Mouse (Mus musculus) stomach, adult 2 months (tissue): ENCODE measurements around the gene Cnksr1. TPM values are rescaled to one million over a fixed set of nuclear protein-coding genes. Genes with fewer than 3 reads are reported as not detected.

Experiments
- polyA plus RNA-seq: library from polyadenylated mRNA; depleted of rRNA; stranded (reverse); fragments of >200 nt; gene quantifications from 2 replicates; pipeline ENCODE4 v1.2.3, GENCODE M21; 2012; rRNA removed

Cnksr1 gene
- polyA plus RNA-seq, result 12.0 TPM in 2 replicates

DNA sequence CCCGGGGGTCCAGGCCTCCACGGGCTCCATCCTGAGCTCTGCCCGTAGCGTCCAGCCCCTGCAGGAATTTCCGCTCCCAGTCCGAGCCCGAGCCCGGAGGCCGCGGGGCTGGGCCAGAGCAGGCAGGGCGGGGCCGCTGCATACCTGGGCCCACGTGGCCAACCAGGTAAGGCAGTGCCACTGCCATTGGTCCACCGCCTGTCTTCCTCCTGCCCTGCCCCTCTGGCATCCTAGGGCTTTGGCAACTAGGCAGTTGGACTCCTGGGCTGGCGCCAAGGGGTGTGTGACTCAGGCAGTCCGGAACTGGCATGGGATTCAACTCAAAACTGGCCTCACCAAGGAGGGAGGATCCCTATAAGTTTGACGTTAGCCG lies at the start of gene Cnksr1:
Cnksr1 (minus strand) TSS at position 121 of the 373 bp plus-strand sequence.

DNA sequence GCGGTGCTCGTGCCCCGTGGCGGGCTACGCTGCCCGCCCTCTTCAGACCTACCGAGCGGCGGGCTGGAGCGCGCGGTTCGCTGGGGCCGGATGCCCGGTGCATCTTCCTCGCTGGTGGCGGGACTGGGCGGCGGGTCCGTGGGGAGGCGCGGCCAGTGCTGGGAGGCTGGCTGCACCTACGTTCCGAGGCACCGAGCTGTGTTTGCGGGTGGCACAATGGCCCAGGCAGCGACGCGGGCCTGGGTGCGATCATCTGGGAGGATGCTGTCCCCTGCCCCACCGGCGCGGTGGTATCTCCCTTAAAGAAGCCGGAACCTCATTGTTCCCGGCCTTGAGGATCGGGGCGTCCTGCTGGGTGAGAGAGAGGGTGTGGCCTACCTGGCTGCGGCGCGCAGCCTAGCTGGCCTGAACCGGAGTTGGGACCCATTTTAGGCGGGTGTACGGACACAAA lies 49.4 kb upstream of the Cnksr1 start, which contains the start of gene Pdik1l:
Pdik1l (minus strand) TSS at position 321 of the 451 bp plus-strand sequence.

DNA sequence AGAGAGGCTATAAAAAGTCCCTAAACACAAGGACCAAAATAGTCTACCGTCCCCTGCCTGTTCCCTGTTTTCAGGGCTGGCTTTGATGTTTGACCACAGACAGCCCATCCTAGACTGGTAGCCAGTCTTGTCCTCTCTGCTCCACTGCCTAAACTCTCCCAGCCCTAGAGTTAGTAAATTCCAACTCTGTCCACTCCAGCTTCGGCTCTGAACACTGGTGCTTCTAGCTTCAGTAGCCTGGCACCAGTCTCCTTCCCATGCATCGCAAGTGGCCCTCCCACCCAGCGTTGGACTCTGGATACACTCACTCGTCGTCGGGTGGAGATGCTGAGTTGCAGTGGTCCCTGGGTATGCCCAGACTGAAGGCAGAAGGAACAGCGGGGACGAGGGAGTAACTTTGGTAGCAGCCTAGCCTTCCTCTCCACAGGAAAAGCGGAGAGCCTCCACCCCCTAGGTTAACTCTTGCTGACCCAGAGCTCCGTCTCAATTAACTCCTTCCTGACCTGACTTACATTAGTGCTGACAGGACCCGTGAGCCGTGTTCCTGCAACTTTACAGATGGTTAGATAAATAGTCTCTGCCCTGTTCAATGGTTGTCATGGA lies 15.6 kb upstream of the Cnksr1 start, which contains the start of gene Grrp1:
Grrp1 (minus strand) TSS at position 385 of the 603 bp plus-strand sequence.

DNA sequence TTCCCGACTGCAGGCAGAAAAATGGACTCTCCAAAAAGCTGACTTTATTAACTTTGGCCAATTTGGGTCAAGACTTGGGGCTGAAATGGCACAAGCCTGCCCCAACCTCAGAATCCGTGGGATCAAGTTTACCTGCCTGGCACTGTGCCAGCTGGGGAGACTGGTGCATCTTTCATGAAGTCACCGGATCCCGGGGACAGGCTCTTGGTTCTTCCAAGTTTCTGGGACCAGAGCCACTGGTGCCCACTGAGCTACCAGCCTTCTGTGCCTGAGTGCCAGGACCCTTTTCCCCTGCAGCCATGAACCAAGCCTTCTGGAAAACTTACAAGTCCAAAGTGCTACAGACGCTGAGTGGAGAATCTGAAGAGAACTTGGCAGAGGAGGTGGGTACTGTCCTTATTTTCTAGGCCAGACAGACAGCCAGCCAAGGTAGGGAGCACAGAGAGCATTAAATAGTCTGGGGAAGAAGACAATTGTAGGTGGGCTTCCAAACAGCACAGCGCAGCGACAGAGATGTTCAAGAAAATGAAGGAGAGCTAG lies 8.6 kb upstream of the Cnksr1 start, which contains the start of gene Gm30191:
Gm30191 (plus strand) TSS at position 217 of the 540 bp plus-strand sequence.

DNA sequence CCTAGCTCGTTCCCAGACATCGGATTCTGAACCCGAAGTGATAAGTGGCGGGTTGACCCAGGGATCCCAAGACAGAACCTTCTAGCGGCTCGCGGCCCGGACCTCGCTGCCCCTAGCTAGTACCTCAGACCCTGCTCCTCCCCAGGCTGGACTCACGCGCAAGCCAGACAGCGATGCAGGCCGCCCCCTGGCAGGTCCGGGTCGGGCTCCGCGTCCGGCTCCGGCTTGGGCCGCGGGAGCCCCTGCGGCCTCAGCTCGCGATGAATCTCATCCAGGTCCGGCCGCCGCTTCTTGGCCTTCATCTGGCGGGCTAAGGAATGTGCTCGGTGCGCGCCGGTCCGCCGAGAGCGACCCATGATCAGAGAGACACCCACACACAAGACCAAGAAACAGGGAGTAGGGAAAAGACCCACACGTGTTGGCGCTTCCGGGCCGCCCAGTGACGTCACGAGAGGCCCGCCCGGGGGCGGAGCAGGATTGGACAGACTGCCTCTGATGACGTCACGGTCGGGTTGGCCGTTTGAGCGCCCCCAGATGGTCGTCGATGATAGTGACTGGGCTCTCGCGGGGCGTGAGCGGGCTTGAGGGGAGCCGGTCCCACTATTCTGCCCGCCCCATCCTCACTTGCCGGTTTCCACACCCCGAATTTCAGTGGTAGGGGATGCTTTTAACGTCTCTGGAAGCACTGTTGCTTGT lies 7.1 kb upstream of the Cnksr1 start, which contains the start of gene Zfp593:
Zfp593 (minus strand) TSS at position 445 of the 696 bp plus-strand sequence.

DNA sequence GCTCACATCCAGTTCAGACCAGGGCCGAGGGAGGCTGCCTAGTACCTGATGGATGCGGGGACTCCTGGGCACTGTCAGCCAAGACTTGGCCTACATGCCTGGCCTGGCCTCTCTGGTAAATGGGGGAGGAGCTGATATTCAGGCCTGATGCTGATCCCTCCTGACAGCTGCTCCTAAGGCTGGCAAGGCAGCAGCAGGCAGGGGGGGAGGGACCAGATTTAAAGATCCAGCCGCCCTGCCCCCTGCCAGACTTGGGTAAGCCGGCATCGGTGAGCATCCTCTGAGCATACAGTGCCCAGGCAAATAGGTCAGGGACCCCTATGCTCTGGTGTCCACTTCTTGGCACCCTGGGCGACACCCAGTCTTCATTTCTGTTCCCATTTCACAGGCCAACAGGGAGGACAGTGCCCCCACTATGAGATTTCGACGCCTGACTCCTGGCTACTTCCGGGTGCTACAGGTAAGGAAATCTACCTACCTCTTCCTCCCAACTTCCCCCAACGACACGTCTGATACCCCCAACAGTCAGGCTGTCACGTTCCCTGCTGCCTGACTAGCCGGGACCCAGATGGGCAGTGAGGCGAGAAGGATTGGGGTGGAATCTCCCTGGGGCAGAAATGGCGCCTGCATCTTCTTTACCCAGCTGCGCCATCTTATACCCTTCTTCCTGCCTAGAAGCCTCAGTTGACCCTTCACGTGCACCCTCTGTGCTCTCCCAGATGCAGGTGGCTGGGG lies 5.5 kb upstream of the Cnksr1 start, which contains the start of gene E130218I03Rik:
E130218I03Rik (plus strand) TSS at position 147 of the 735 bp plus-strand sequence.

DNA sequence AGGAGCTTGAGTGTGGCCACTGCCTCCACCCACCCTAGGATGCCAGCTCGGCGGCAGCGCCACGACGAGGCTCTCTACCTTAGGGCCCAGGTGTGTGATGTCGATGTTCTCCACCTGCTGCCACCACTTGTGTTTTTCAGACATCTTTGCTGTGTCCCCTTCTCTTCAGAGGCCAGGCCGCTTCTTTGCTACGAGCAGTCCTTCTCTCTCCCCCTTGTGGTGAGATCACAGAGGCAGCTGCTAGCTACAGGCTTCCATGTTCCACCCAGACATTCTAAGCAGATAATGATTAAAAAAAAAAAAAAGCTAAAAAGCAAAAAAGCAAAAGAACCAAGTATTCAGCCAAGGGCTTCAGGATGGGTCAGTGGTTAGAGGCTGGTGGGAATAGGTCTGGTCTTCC lies 11.0 kb downstream of the Cnksr1 start, which contains the start of gene Catsper4:
Catsper4 (minus strand) TSS at position 190 of the 400 bp plus-strand sequence.

DNA sequence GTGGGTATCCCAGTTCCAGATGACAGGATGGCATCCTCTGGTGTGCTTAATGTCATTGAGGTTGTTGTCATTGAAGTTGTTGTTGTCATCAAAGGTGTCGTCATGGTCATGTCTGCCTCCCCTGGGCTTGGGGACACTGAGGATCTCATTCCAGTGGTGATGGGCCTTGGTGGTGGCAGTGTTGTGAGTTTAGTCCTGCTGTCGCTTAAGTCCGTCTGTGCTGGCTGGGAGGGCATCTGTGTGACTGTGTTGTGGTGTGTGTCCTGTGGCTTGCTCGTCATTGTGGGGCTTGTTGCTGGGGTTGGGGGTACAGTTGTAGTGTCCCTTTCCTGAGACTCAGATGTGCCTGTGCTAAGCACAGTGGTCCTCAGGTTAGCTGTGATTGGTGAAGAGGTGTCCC lies 35.3 kb downstream of the Cnksr1 start, which contains the start of gene Gm7534:
Gm7534 (minus strand) TSS at position 101 of the 400 bp plus-strand sequence.

Other genes starting within 250 kb of the Cnksr1 start
- 6.3 and 6.7 TPM in 2 replicates for gene Dhdds, start 237.5 kb downstream of the Cnksr1 start, polyA plus RNA-seq
- gene Lin28a, start 219.6 kb downstream of the Cnksr1 start, polyA plus RNA-seq, result not detected in 2 replicates
- 0.05 and 0.10 TPM in 2 replicates for gene Zfp683, start 184.6 kb downstream of the Cnksr1 start, polyA plus RNA-seq
- 7.5 and 9.4 TPM in 2 replicates for gene Crybg2, start 177.6 kb downstream of the Cnksr1 start, polyA plus RNA-seq
- 4.7 and 8.8 TPM in 2 replicates for gene Cd52, start 143.3 kb downstream of the Cnksr1 start, polyA plus RNA-seq
- 0.82 and 2.1 TPM in 2 replicates for gene Ubxn11, start 135.8 kb downstream of the Cnksr1 start, polyA plus RNA-seq
- 521 and 785 TPM in 2 replicates for gene Sh3bgrl3, start 109.6 kb downstream of the Cnksr1 start, polyA plus RNA-seq
- gene Cep85, start 51.3 kb downstream of the Cnksr1 start, polyA plus RNA-seq, result 17.3 and 19.2 TPM in 2 replicates
- not detected in 2 replicates for gene Gm7534, start 35.4 kb downstream of the Cnksr1 start, polyA plus RNA-seq
- 0.21 and 0.29 TPM in 2 replicates for gene Catsper4, start 11.0 kb downstream of the Cnksr1 start, polyA plus RNA-seq
- gene E130218I03Rik, start 5.3 kb upstream of the Cnksr1 start, polyA plus RNA-seq, result not detected in 2 replicates
- 4.6 and 9.0 TPM in 2 replicates for gene Zfp593, start 7.2 kb upstream of the Cnksr1 start, polyA plus RNA-seq
- gene Gm30191, start 8.5 kb upstream of the Cnksr1 start, polyA plus RNA-seq, result 0.14 TPM in 1 of 2 replicates, not detected in the other
- 6.7 and 9.4 TPM in 2 replicates for gene Grrp1, start 15.7 kb upstream of the Cnksr1 start, polyA plus RNA-seq
- 0.56 and 0.67 TPM in 2 replicates for gene Pdik1l, start 49.5 kb upstream of the Cnksr1 start, polyA plus RNA-seq
- gene Trim63, start 76.7 kb upstream of the Cnksr1 start, polyA plus RNA-seq, result 0.21 and 0.28 TPM in 2 replicates
- gene Slc30a2, start 104.8 kb upstream of the Cnksr1 start, polyA plus RNA-seq, result 0.16 TPM in 1 of 2 replicates, not detected in the other
- gene Extl1, start 145.5 kb upstream of the Cnksr1 start, polyA plus RNA-seq, result 1.4 and 1.7 TPM in 2 replicates
- gene Pafah2, start 157.9 kb upstream of the Cnksr1 start, polyA plus RNA-seq, result 28.6 and 33.4 TPM in 2 replicates
- gene Stmn1, start 229.9 kb upstream of the Cnksr1 start, polyA plus RNA-seq, result 6.2 TPM in 2 replicates